Mouse (Mus musculus): ENCODE results near the gene Gm4131. TPM values are rescaled to one million over a fixed set of nuclear protein-coding genes. Genes with fewer than 3 reads are reported as not detected.

Gene Gm4131
- total and polyA plus RNA-seq, 2 experiments from 2014 or later = not detected

- no peak for TF ChIP-seq CTCF (IDR thresholded peaks at IDR 0.05; ENCODE audit: low read depth)
- TF ChIP-seq EP300 (IDR thresholded peaks at IDR 0.05; ENCODE audit: low read depth) = no peak
- DNase-seq (ENCODE audit: low spot score) (no peak), ATAC-seq (ENCODE audit: insufficient read depth, low read depth) (no peak)
- Histone ChIP-seq H3K36me3 (replicated peaks; ENCODE audit: control insufficient read depth, insufficient read depth, low read length) (no peaks in the 10 kb centered on the region), H3K9ac (replicated peaks; ENCODE audit: low read depth, low read length) (no peak overlapping the region), H3K4me3 (ENCODE audit: low read depth, low read length) (no peak overlapping the region), H3K4me1 (ENCODE audit: control insufficient read depth, insufficient read depth) (no peaks in the 10 kb centered on the region; the same call in 1 of the 2 replicates), H3K4me2 (ENCODE audit: low read depth, low read length) (no peak overlapping the region), H3K9me3 (replicated peaks; ENCODE audit: control insufficient read depth, low read length) (no peaks in the 10 kb centered on the region), H3K27ac (ENCODE audit: low read depth) (no peak overlapping the region), H3K27me3 (ENCODE audit: control insufficient read depth, insufficient read depth, low read length) (no peaks in the 10 kb centered on the region)
- WGBS = 0% methylated on average over 1 of the region's 3 CpGs
Measured at GRCm38 (mm10) chr14:62573454-62573853, 6.7 kb upstream of the Gm4131 start.

- 35% methylated on average over 4 of the region's 4 CpGs for WGBS
- H3K27ac ChIP-seq (ENCODE audit: low read depth) = peak overlapping the region; percentile 64; the same call in 1 of the 2 replicates
- H3K9ac ChIP-seq (replicated peaks; ENCODE audit: low read depth, low read length) = no peak overlapping the region
- DNase-seq (ENCODE audit: low spot score) (peak; percentile 62), ATAC-seq (ENCODE audit: insufficient read depth, low read depth) (peak; percentile 63; the same call in 1 of the 2 replicates)
- H3K9me3 ChIP-seq (replicated peaks; ENCODE audit: control insufficient read depth, low read length) = no peaks in the 10 kb centered on the region
- no peak overlapping the region for H3K4me2 ChIP-seq (ENCODE audit: low read depth, low read length)
- H3K4me3 ChIP-seq (ENCODE audit: low read depth, low read length) = no peak overlapping the region
- no peaks in the 10 kb centered on the region for H3K27me3 ChIP-seq (ENCODE audit: control insufficient read depth, insufficient read depth, low read length)
- H3K4me1 ChIP-seq (ENCODE audit: control insufficient read depth, insufficient read depth) = peaks cover 4% of the 10 kb centered on the region; the same call in 1 of the 2 replicates
- H3K36me3 ChIP-seq (replicated peaks; ENCODE audit: control insufficient read depth, insufficient read depth, low read length) = no peaks in the 10 kb centered on the region
- no peak for TF ChIP-seq EP300 (IDR thresholded peaks at IDR 0.05; ENCODE audit: low read depth)
- no peak for TF ChIP-seq CTCF (IDR thresholded peaks at IDR 0.05; ENCODE audit: low read depth)
Measured at GRCm38 (mm10) chr14:62570299-62570698, 3.6 kb upstream of the Gm4131 start.

- Histone ChIP-seq H3K4me3 (ENCODE audit: low read depth, low read length) (no peak overlapping the region), H3K27me3 (ENCODE audit: control insufficient read depth, insufficient read depth, low read length) (no peaks in the 10 kb centered on the region), H3K27ac (ENCODE audit: low read depth) (peak overlapping the region; percentile 64; the same call in 1 of the 2 replicates), H3K4me1 (ENCODE audit: control insufficient read depth, insufficient read depth) (peaks cover 4% of the 10 kb centered on the region; the same call in 1 of the 2 replicates), H3K9me3 (replicated peaks; ENCODE audit: control insufficient read depth, low read length) (no peaks in the 10 kb centered on the region), H3K4me2 (ENCODE audit: low read depth, low read length) (no peak overlapping the region), H3K36me3 (replicated peaks; ENCODE audit: control insufficient read depth, insufficient read depth, low read length) (no peaks in the 10 kb centered on the region), H3K9ac (replicated peaks; ENCODE audit: low read depth, low read length) (no peak overlapping the region)
- 83% methylated on average over 5 of the region's 5 CpGs for WGBS
- ATAC-seq (ENCODE audit: insufficient read depth, low read depth) (no peak), DNase-seq (ENCODE audit: low spot score) (no peak)
- TF ChIP-seq EP300 (IDR thresholded peaks at IDR 0.05; ENCODE audit: low read depth) (no peak), CTCF (IDR thresholded peaks at IDR 0.05; ENCODE audit: low read depth) (no peak)
Measured at GRCm38 (mm10) chr14:62569463-62569862, 2.7 kb upstream of the Gm4131 start.

- H3K9ac ChIP-seq (replicated peaks; ENCODE audit: low read depth, low read length) = no peak overlapping the region
- H3K9me3 ChIP-seq (replicated peaks; ENCODE audit: control insufficient read depth, low read length) = no peaks in the 10 kb centered on the region
- H3K4me1 ChIP-seq (ENCODE audit: control insufficient read depth, insufficient read depth) = 0 out of 2 replicates have a peak, but pooled peaks cover 4% of the 10 kb centered on the region
- no peak overlapping the region for H3K4me2 ChIP-seq (ENCODE audit: low read depth, low read length)
- no peak overlapping the region for H3K27ac ChIP-seq (ENCODE audit: low read depth)
- no peaks in the 10 kb centered on the region for H3K27me3 ChIP-seq (ENCODE audit: control insufficient read depth, insufficient read depth, low read length)
- no peak overlapping the region for H3K4me3 ChIP-seq (ENCODE audit: low read depth, low read length)
- DNase-seq (ENCODE audit: low spot score) = no peak
- H3K36me3 ChIP-seq (replicated peaks; ENCODE audit: control insufficient read depth, insufficient read depth, low read length) = no peaks in the 10 kb centered on the region
- TF ChIP-seq CTCF (IDR thresholded peaks at IDR 0.05; ENCODE audit: low read depth) = no peak
- TF ChIP-seq EP300 (IDR thresholded peaks at IDR 0.05; ENCODE audit: low read depth) = no peak
- WGBS = 60% methylated on average over 7 of the region's 7 CpGs
- ATAC-seq (ENCODE audit: insufficient read depth, low read depth) = no peak
Measured at GRCm38 (mm10) chr14:62563679-62564078, 3.0 kb downstream of the Gm4131 start.

- Histone ChIP-seq H3K27me3 (ENCODE audit: control insufficient read depth, insufficient read depth, low read length) (no peaks in the 10 kb centered on the region), H3K36me3 (replicated peaks; ENCODE audit: control insufficient read depth, insufficient read depth, low read length) (no peaks in the 10 kb centered on the region), H3K9me3 (replicated peaks; ENCODE audit: control insufficient read depth, low read length) (no peaks in the 10 kb centered on the region), H3K4me2 (ENCODE audit: low read depth, low read length) (no peak overlapping the region), H3K9ac (replicated peaks; ENCODE audit: low read depth, low read length) (no peak overlapping the region), H3K4me1 (ENCODE audit: control insufficient read depth, insufficient read depth) (no peaks in the 10 kb centered on the region), H3K27ac (ENCODE audit: low read depth) (no peak overlapping the region), H3K4me3 (ENCODE audit: low read depth, low read length) (no peak overlapping the region)
- 57% methylated on average over 17 of the region's 17 CpGs for WGBS
- ATAC-seq (ENCODE audit: insufficient read depth, low read depth) (no peak), DNase-seq (ENCODE audit: low spot score) (no peak)
- TF ChIP-seq EP300 (IDR thresholded peaks at IDR 0.05; ENCODE audit: low read depth) = no peak
- no peak for TF ChIP-seq CTCF (IDR thresholded peaks at IDR 0.05; ENCODE audit: low read depth)
Measured at GRCm38 (mm10) chr14:62561875-62562748, 4.6 kb downstream of the Gm4131 start.

All from heart, postnatal 0 days (tissue).